In the genomic region with DNA sequence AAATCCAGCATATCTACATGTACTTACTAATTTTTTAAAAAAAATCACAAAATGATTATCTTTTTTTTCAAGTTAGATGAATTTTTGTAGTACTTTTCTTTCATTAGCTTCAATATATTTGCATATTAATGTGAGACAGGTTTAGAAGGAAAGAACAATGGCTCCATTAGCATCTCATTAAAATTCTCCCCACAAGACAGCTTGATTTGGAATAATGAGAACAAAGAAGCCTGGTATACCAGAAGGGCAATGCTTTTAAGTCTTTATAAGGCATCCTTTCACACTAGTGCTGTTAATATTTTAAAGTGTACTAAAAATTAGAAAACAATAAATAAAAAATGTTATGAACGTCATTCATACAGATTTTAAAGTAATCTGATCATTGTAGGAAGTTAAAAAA, we compare ENCODE assay signal across 11 mouse cellular contexts.
"Had no signal": no experiment of that assay in that cellular context is flagged by ENCODE, and none has a peak within 500 bp of the region (broad histone marks: within the 10 kb centered on the region; RNA-seq: fewer than 3 reads in every experiment).

No protein-coding gene starts in this region.

- H3K4me3 ChIP-seq: limb, embryonic 15.5 days; liver, embryonic 12.5 days; megakaryocyte, embryonic 14.5 days had no signal

- ATAC-seq: liver, embryonic 12.5 days had no signal

- H3K9me3 ChIP-seq: limb, embryonic 15.5 days; liver, embryonic 12.5 days; megakaryocyte, embryonic 14.5 days had no signal

- H3K27me3 ChIP-seq: limb, embryonic 15.5 days; liver, embryonic 12.5 days; megakaryocyte, embryonic 14.5 days had no signal

- H3K36me3 ChIP-seq: limb, embryonic 15.5 days; liver, embryonic 12.5 days had no signal

- DNase-seq: kidney, adult 8-10 months; kidney, postnatal 25 days; lung, embryonic 14.5 days; lung, postnatal 10 days; right cerebral cortex, adult 18-20 months; right cerebral cortex, postnatal 25 days had no signal

- H3K4me1 ChIP-seq: limb, embryonic 15.5 days; liver, embryonic 12.5 days; megakaryocyte, embryonic 14.5 days had no signal

- H3K4me2 ChIP-seq: limb, embryonic 15.5 days; liver, embryonic 12.5 days; lung, embryonic 14.5 days; midbrain, embryonic 11.5 days had no signal

- H3K27ac ChIP-seq: limb, embryonic 15.5 days; liver, embryonic 12.5 days; macrophage had no signal

- H3K9ac ChIP-seq: limb, embryonic 15.5 days; liver, embryonic 12.5 days; lung, embryonic 14.5 days had no signal
